Mouse (Mus musculus) thymus, postnatal 25 days (tissue): ENCODE results near the gene Alkbh2.

ENCODE experiments used
- DNase-seq: peaks from one replicate; pipeline ENCODE4 v3.0.0; 2022

Gene Alkbh2

GRCm38 (mm10) chr5:114099709-114100389 is 28.2 kb downstream of the Alkbh2 start:
- peak; percentile 95 for DNase-seq

- DNase-seq: peak; percentile 42
Measured at GRCm38 (mm10) chr5:114091057-114091807, 36.8 kb downstream of the Alkbh2 start, which contains the start of gene Svop. TSS of gene Svop (minus strand) at chr5:114091570.

- DNase-seq: no peak
Measured at GRCm38 (mm10) chr5:114090421-114091013, 37.5 kb downstream of the Alkbh2 start.

- no peak for DNase-seq
Measured at GRCm38 (mm10) chr5:114087875-114088480, 40.0 kb downstream of the Alkbh2 start.

- no peak for DNase-seq
Measured at GRCm38 (mm10) chr5:114085501-114085900, 42.5 kb downstream of the Alkbh2 start.

- DNase-seq: no peak
Measured at GRCm38 (mm10) chr5:114077009-114077408, 51.0 kb downstream of the Alkbh2 start.
